Mouse (Mus musculus): ENCODE results near the gene Gm42372. TPM values are rescaled to one million over a fixed set of nuclear protein-coding genes. Genes with fewer than 3 reads are reported as not detected.

The Gm42372 gene
- 0.16 TPM for polyA plus RNA-seq (2014; fragmentation: Illumina TruSeq; extraction: RNeasy Lipid Tissue Mini Kit (QIAGEN cat#74804); ENCODE audit: low read depth, low replicate concordance)

DNA sequence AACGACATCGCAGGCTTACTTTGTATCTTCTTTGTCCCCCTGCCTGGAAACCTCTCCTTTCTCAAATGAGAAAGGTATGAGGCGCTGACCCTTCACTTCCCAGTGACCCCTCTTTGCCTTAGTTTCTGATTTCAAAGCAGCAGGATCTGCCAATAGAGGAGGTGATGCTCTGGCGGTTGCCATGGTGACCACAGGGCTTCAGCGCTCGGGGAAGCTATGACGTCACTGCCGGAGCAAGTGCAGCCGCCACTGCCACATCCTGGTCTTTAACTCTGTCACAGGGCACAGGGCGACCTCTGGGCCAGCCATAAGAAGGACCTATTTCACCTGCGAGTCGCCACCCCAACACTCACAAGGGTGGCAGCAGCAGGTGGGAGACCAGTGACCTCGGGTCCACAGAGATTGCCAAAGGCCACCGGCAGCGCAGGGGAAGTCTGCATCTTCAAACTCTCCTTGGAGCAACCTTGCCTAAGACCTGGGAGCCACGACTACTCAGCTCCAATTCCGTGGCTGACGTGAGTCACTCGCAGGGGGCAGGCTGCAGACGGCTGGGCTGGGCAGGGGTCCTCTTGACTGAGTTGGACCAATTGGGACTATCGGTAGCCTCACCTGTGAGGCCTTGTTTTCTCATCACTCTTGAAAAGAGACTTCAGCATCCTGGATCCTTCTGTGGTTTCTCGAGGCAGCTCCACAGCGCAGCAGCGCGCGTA lies at the start of gene Gm42372:
TSS of gene Gm42372 (plus strand) at position 228 of the 710 bp plus-strand sequence.

DNA sequence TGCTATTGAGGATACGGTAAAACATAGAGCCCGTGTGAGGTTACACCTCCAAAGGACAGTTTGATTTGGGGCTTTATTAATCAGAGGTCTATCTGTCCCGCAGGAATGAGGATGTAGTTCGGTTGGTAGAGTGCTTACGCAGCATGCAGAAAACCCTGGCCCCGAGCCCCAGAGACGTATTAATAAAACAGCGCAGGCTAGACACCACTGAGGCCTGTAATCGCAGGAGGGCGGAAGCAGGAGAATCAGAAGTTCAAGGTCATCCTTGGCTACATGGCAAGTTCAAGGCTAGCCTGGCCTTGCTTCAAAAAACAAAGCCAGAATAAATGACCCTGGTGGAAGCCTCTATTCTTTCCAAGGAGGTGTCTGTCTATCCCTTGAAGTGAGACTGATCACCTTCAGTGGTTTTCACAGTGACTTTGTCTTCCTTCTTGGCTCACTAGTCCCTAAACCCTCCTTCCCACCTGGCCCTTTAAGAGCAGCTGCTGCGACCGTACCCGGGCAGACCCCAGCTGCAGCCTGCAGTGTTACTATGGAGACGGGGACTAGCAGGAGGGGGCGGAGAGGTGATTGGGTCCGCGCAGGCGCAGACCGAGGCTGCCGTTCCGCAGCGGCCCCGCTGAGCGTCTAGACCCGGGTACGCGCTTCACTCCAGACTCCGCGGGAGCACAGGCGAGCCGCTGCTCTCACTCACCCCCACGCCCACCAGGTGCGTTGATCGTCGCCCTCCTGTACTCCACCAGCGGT lies 38.7 kb upstream of the Gm42372 start, which contains the start of gene Pnmal2:
TSS of gene Pnmal2 (plus strand) at position 622 of the 747 bp plus-strand sequence.

DNA sequence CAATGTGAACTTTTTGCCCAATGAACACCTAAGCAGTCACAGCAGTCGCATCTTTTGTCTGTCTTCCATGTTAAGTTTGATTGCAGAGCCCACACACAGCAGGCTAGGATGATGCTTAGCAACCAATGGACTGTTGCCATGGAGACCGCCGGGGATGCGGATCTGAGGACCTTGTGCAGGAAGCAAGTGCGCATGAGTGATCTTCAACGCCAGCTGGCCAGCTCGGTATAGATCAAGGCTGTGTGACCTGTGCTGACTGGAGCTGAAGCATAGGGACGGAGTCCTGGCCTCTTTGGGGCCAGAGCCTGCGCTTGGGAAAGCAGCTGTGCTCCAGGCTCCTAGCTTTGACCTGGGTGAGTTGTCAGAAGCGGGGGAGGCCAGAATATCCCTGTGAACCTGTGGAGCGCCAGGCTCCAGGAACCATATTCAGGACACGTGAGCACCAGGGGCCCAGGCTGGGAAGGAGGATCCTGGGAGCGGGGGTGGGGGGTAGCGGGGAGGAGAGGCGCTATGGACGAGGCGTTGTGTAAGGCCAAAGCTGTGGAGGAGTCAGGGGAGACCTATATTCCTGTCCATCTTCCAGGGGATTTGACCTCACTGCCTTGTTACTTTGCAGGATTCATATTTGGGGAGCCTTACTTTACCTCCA lies 23.2 kb upstream of the Gm42372 start, which contains the start of gene Pnmal1:
TSS of gene Pnmal1 (plus strand) at position 141 of the 649 bp plus-strand sequence.

DNA sequence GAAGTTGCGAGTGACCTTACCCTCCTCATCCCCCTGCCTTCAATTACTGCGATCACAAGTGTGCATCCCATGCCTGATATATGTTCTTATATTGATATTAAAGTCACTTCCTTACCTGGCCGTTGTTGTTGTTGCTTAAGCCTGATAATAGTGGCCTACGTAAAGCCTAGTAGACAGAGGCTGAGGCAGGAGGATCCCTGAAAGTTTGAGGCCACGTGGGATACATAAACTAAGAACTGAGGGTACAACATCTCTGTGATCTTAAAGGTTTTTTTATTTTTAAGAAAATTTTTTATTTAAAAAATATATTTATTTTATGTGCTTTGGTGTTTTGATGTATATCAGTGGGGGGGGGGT lies 9.5 kb downstream of the Gm42372 start, which contains the start of gene Ccdc8:
TSS of gene Ccdc8 (plus strand) at position 258 of the 357 bp plus-strand sequence.

DNA sequence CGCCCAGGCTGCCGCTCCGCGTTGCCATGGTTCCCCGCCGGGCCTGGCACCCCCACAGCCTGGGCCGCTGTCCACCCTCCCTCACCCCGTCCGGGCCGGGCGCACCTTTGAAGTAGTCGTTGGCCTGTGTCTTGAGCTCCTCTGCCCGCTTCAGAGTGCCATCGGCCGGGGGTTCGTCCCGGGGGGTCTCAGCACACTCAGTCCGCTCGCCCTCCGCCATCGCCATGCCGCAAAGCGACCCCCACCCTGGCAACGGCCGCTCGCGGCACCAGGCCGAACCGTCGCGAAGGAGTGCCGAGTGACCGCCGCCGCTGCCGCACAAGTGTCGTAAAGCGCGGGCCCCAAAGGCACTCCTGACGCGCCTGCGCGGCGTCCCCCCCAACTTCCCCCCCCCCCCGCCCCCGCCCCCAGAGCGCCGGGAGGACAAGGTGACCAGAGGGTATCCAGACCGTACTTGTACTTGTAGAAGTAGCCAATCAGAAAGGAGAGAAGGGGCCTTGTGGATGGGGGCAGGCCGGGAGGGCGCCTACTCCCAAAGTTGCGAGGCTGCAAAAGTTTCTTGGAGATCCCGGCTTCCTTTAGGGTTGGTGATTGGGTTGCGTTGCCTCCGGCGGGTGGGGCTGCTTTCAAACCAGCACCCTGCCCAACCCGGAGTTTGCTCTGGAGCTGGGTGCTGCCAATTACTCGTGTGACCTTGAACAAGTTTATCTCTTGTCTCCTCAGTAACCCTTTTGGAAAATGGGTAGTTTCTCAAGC lies 44.9 kb downstream of the Gm42372 start, which contains the start of gene Ppp5c:
TSS of gene Ppp5c (minus strand) at position 337 of the 756 bp plus-strand sequence.

Other genes starting within 250 kb of the Gm42372 start
- 156 TPM for gene Ap2s1, start 244.7 kb upstream of the Gm42372 start, polyA plus RNA-seq (2014; fragmentation: Illumina TruSeq; extraction: RNeasy Lipid Tissue Mini Kit (QIAGEN cat#74804); ENCODE audit: low read depth, low replicate concordance)
- 638 TPM for gene Slc1a5, start 201.7 kb upstream of the Gm42372 start, polyA plus RNA-seq (2014; fragmentation: Illumina TruSeq; extraction: RNeasy Lipid Tissue Mini Kit (QIAGEN cat#74804); ENCODE audit: low read depth, low replicate concordance)
- 61.2 TPM for gene Strn4, start 167.2 kb upstream of the Gm42372 start, polyA plus RNA-seq (2014; fragmentation: Illumina TruSeq; extraction: RNeasy Lipid Tissue Mini Kit (QIAGEN cat#74804); ENCODE audit: low read depth, low replicate concordance)
- 19.1 TPM for gene Fkrp, start 166.4 kb upstream of the Gm42372 start, polyA plus RNA-seq (2014; fragmentation: Illumina TruSeq; extraction: RNeasy Lipid Tissue Mini Kit (QIAGEN cat#74804); ENCODE audit: low read depth, low replicate concordance)
- gene Prkd2, start 140.2 kb upstream of the Gm42372 start, polyA plus RNA-seq (2014; fragmentation: Illumina TruSeq; extraction: RNeasy Lipid Tissue Mini Kit (QIAGEN cat#74804); ENCODE audit: low read depth, low replicate concordance), result 22.1 TPM
- 5.9 TPM for gene Dact3, start 107.8 kb upstream of the Gm42372 start, polyA plus RNA-seq (2014; fragmentation: Illumina TruSeq; extraction: RNeasy Lipid Tissue Mini Kit (QIAGEN cat#74804); ENCODE audit: low read depth, low replicate concordance)
- gene Gng8, start 91.3 kb upstream of the Gm42372 start, polyA plus RNA-seq (2014; fragmentation: Illumina TruSeq; extraction: RNeasy Lipid Tissue Mini Kit (QIAGEN cat#74804); ENCODE audit: low read depth, low replicate concordance), result 4.3 TPM
- gene Ptgir, start 76.6 kb upstream of the Gm42372 start, polyA plus RNA-seq (2014; fragmentation: Illumina TruSeq; extraction: RNeasy Lipid Tissue Mini Kit (QIAGEN cat#74804); ENCODE audit: low read depth, low replicate concordance), result 2.4 TPM
- gene Calm3, start 59.0 kb upstream of the Gm42372 start, polyA plus RNA-seq (2014; fragmentation: Illumina TruSeq; extraction: RNeasy Lipid Tissue Mini Kit (QIAGEN cat#74804); ENCODE audit: low read depth, low replicate concordance), result 128 TPM
- 3.2 TPM for gene Pnmal2, start 38.4 kb upstream of the Gm42372 start, polyA plus RNA-seq (2014; fragmentation: Illumina TruSeq; extraction: RNeasy Lipid Tissue Mini Kit (QIAGEN cat#74804); ENCODE audit: low read depth, low replicate concordance)
- gene Pnmal1, start 23.4 kb upstream of the Gm42372 start, polyA plus RNA-seq (2014; fragmentation: Illumina TruSeq; extraction: RNeasy Lipid Tissue Mini Kit (QIAGEN cat#74804); ENCODE audit: low read depth, low replicate concordance), result 0.19 TPM
- gene Ccdc8, start 9.6 kb downstream of the Gm42372 start, polyA plus RNA-seq (2014; fragmentation: Illumina TruSeq; extraction: RNeasy Lipid Tissue Mini Kit (QIAGEN cat#74804); ENCODE audit: low read depth, low replicate concordance), result 3.5 TPM
- gene Ppp5c, start 44.8 kb downstream of the Gm42372 start, polyA plus RNA-seq (2014; fragmentation: Illumina TruSeq; extraction: RNeasy Lipid Tissue Mini Kit (QIAGEN cat#74804); ENCODE audit: low read depth, low replicate concordance), result 49.6 TPM
- 3.4 TPM for gene Hif3a, start 79.3 kb downstream of the Gm42372 start, polyA plus RNA-seq (2014; fragmentation: Illumina TruSeq; extraction: RNeasy Lipid Tissue Mini Kit (QIAGEN cat#74804); ENCODE audit: low read depth, low replicate concordance)
- 0.20 TPM for gene Psg16, start 91.0 kb downstream of the Gm42372 start, polyA plus RNA-seq (2014; fragmentation: Illumina TruSeq; extraction: RNeasy Lipid Tissue Mini Kit (QIAGEN cat#74804); ENCODE audit: low read depth, low replicate concordance)
- gene Ceacam3, start 167.2 kb downstream of the Gm42372 start, polyA plus RNA-seq (2014; fragmentation: Illumina TruSeq; extraction: RNeasy Lipid Tissue Mini Kit (QIAGEN cat#74804); ENCODE audit: low read depth, low replicate concordance), result not detected
- gene Psg29, start 220.4 kb downstream of the Gm42372 start, polyA plus RNA-seq (2014; fragmentation: Illumina TruSeq; extraction: RNeasy Lipid Tissue Mini Kit (QIAGEN cat#74804); ENCODE audit: low read depth, low replicate concordance), result not detected